Mouse (Mus musculus) mature B cell (primary cell): ENCODE data around the gene Olfr1441.

ENCODE experiments used
- in situ Hi-C: fragments of 300-500 bp; cut with MboI; formaldehyde crosslinking; loops from 2 replicates; pipeline ENCODE4 v1.14.3; 2019

The Olfr1441 gene

DNA sequence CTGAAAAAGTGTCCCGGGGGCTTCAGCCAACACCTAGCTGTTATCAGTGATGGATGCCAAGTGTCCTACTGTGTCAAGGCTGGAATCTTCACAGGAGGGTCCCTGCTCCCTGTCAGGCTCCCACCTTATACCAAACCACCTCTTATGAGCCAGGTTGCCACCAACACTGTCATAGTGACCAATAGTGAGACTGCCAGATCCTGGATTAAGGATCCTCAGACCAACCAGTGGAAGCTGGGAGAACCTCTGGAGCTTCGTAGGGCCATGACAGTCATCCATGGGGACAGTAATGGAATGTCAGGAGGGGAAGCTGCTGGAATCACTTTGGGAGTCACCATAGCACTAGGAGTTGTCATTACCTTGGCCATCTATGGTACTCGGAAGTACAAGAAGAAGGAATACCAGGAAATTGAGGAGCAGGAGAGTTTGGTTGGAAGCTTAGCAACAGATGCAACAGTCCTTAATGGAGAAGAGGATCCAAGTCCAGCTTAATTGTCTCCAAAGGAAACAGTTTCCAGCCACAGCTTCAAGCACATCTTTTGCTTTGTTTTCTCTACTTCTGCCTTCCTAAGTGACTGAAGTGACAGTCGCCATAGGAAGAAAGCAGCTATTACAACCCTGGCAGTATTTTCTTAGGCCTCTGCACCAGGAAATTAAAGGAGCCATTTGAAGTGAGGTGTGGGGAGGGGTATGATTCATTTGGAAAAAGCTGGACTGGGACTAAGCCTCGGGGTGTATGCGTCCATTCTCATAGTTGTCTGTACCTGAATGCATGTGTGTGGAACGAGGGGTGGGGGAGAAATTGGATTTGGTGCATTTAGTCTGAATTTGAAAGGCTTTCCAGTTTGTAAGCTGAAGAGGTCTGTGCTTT, 45.9 kb downstream of the Olfr1441 start:
- in situ Hi-C loops, result loop anchor here (10.0 kb wide), 1 partner anchor 342 kb away; no protein-coding TSS in a partner anchor

- in situ Hi-C loops, result loop anchor here (10.0 kb wide), 1 partner anchor 341 kb away; no protein-coding TSS in a partner anchor
Measured at GRCm38 (mm10) chr19:12463722-12464035, 46.4 kb downstream of the Olfr1441 start.

- in situ Hi-C loops, result loop anchor here (10.0 kb wide), 1 partner anchor 341 kb away; no protein-coding TSS in a partner anchor
Measured at GRCm38 (mm10) chr19:12464127-12464526, 46.9 kb downstream of the Olfr1441 start.

GRCm38 (mm10) chr19:12464674-12465073, 47.4 kb downstream of the Olfr1441 start:
- in situ Hi-C loops, result loop anchor here (10.0 kb wide), 1 partner anchor 340 kb away; no protein-coding TSS in a partner anchor

DNA sequence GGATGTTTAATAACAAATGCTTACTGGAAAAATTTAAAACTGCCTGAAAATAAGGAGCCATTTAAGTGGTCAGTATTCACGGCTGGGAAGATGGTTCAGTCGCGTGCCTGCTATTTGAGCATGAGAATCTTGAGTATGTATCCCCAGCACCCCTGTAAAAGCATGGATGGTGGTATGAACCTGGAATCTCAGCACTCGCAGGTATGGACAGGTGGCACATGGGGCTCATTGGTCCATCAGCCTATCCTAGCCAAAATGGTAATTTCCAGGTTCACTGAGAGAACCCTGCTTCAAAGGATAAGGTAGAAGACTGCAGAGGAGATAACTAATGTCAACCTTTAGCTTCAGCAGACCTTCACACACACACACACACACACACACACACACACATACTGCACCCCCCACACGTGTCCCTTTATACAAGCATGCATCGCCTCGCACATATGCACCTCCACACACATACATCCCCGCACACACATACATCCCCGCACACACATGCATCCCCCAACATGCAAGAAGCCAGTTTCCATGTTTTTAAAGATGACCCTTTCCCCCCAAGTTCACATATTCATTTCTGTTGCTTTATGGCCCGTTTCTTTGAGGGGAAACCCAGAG, 48.4 kb downstream of the Olfr1441 start:
- in situ Hi-C loops, result loop anchor here (10.0 kb wide), 1 partner anchor 339 kb away; no protein-coding TSS in a partner anchor

DNA sequence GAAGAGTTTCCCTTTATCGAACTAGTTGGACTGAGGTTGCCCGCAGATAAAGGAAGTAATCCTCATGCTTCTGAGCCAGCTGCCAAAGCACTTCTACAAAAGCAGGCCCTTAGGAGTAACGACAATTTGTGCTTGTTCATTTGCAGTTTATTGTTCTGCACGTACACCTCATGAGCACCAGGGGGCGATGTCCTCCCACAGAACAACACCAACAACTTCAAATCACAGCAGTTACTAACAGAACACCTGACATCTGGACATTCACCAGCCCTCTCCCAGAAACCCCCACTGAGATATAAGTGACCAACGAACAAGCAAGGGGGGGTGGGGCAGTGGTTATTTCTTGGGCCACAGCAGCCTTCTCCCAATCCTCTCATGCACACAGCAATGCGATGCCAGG, 49.0 kb downstream of the Olfr1441 start:
- in situ Hi-C loops, result loop anchor here (10.0 kb wide), 1 partner anchor 339 kb away; no protein-coding TSS in a partner anchor

DNA sequence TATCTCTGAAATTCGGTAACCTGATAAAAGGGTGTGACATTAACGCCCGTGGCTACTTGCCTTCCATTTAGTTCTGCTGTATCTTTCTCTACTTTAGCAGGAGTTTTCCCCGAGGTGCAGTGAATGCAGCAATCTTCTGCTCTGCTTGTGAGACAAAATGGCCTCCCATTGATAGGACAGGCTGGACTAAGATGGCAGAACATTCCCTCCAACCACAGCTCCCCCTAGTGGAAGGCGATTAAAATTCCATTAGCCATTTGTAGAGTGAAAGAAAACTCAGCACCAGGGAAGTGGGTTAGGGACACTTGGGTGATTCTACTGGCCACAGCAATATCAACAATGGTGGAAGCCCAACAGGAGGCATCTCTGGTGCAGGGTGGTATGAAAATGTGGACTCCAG, 50.2 kb downstream of the Olfr1441 start:
- in situ Hi-C loops, result loop anchor here (10.0 kb wide), 1 partner anchor 337 kb away; no protein-coding TSS in a partner anchor

DNA sequence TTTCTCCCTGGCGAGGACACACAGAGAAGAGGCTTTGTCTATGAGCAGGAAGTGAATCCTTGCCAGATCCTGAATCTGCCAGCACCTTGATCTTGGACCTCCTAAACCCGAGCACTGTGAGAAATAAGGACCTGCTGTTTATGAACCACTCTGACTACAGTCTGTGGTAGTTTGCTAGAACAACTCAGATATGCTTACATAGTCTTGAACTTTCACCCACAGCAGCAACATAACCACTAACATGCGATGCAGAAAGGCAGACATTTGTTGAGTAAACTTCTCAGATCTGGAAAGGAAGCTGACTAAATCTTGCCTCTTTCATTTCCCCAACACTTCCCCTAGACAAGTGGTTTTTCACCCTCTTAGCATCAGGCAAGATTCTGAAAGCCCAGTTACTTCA, 54.6 kb downstream of the Olfr1441 start:
- in situ Hi-C loops, result no loop called here

- in situ Hi-C loops, result no loop called here
Measured at GRCm38 (mm10) chr19:12472381-12472976, 55.2 kb downstream of the Olfr1441 start.
